Mouse (Mus musculus): ENCODE results near the gene Rexo4.

The Rexo4 gene

GRCm38 (mm10) chr2:26908710-26909386 is 55.3 kb downstream of the Rexo4 start:
- Histone ChIP-seq H3K27me3 (ENCODE audit: control insufficient read depth, insufficient read depth, low read length, poor library complexity, severe bottlenecking) (no peaks in the 10 kb centered on the region), H3K36me3 (ENCODE audit: control insufficient read depth, insufficient read depth, low read length, poor library complexity, severe bottlenecking) (peaks cover 13% of the 10 kb centered on the region)
- DNase-seq (ENCODE audit: low read depth, low spot score): no peak

- H3K27me3 ChIP-seq (ENCODE audit: control insufficient read depth, insufficient read depth, low read length, poor library complexity, severe bottlenecking): no peaks in the 10 kb centered on the region
- peak; percentile 75 for DNase-seq (ENCODE audit: low read depth, low spot score)
- peaks cover 5% of the 10 kb centered on the region for H3K36me3 ChIP-seq (ENCODE audit: control insufficient read depth, insufficient read depth, low read length, poor library complexity, severe bottlenecking)
Observed at GRCm38 (mm10) chr2:26907109-26907508, 57.1 kb downstream of the Rexo4 start.

- Histone ChIP-seq H3K36me3 (ENCODE audit: control insufficient read depth, insufficient read depth, low read length, poor library complexity, severe bottlenecking) (peaks cover under 1% of the 10 kb centered on the region), H3K27me3 (ENCODE audit: control insufficient read depth, insufficient read depth, low read length, poor library complexity, severe bottlenecking) (no peaks in the 10 kb centered on the region)
- no peak for DNase-seq (ENCODE audit: low read depth, low spot score)
Observed at GRCm38 (mm10) chr2:26906431-26906830, 57.8 kb downstream of the Rexo4 start.

- Histone ChIP-seq H3K27me3 (ENCODE audit: control insufficient read depth, insufficient read depth, low read length, poor library complexity, severe bottlenecking) (no peaks in the 10 kb centered on the region), H3K36me3 (ENCODE audit: control insufficient read depth, insufficient read depth, low read length, poor library complexity, severe bottlenecking) (no peaks in the 10 kb centered on the region)
- DNase-seq (ENCODE audit: low read depth, low spot score): no peak
Observed at GRCm38 (mm10) chr2:26905936-26906335, 58.2 kb downstream of the Rexo4 start.
